Mouse (Mus musculus): ENCODE results near the gene Mef2c. TPM values are rescaled to one million over a fixed set of nuclear protein-coding genes. Genes with fewer than 3 reads are reported as not detected.

Mef2c gene
- 54.0 TPM for polyA plus RNA-seq (2014; fragmentation: Illumina TruSeq; extraction: RNeasy Lipid Tissue Mini Kit (QIAGEN cat#74804); ENCODE audit: low read depth, low replicate concordance)

GRCm38 (mm10) chr13:83503919-83504318 lies at the start of gene Mef2c:
Mef2c (plus strand) TSS chr13:83504034.

